Mouse (Mus musculus): ENCODE measurements at regions not wholly inside any gene's neighbourhood (a gene's known extent, or its start where the extent isn't known, plus 50 kb on each side); places are given as distances from the start of the nearest gene placed in this dataset.

- Histone ChIP-seq H3K27me3 (ENCODE audit: low read depth, poor library complexity, severe bottlenecking) (no peaks in the 10 kb centered on the region), H3K4me3 (no peak overlapping the region), H3K36me3 (no peaks in the 10 kb centered on the region), H3K9me3 (replicated peaks) (no peaks in the 10 kb centered on the region), H3K27ac (no peak overlapping the region), H3K4me1 (peaks cover 11% of the 10 kb centered on the region)
- 87% methylated on average over 6 of the region's 6 CpGs for WGBS
- no peak for DNase-seq (ENCODE audit: low spot score)
Observed at GRCm38 (mm10) chr9:101507023-101507690, 255.6 kb upstream of the Ppp2r3a start.

GRCm38 (mm10) chr9:101501706-101502465 lies 250.3 kb upstream of the Ppp2r3a start:
- H3K4me3 ChIP-seq, result no peak overlapping the region
- WGBS, result 80% methylated on average over 16 of the region's 16 CpGs
- H3K27me3 ChIP-seq (ENCODE audit: low read depth, poor library complexity, severe bottlenecking), result no peaks in the 10 kb centered on the region
- H3K27ac ChIP-seq, result no peak overlapping the region
- DNase-seq (ENCODE audit: low spot score), result no peak
- peaks cover 11% of the 10 kb centered on the region for H3K4me1 ChIP-seq
- no peaks in the 10 kb centered on the region for H3K36me3 ChIP-seq
- no peaks in the 10 kb centered on the region for H3K9me3 ChIP-seq (replicated peaks)

- no peak overlapping the region for H3K27ac ChIP-seq
- H3K4me1 ChIP-seq, result peaks cover 11% of the 10 kb centered on the region
- no peaks in the 10 kb centered on the region for H3K9me3 ChIP-seq (replicated peaks)
- DNase-seq (ENCODE audit: low spot score), result no peak
- no peaks in the 10 kb centered on the region for H3K27me3 ChIP-seq (ENCODE audit: low read depth, poor library complexity, severe bottlenecking)
- H3K4me3 ChIP-seq, result no peak overlapping the region
- H3K36me3 ChIP-seq, result no peaks in the 10 kb centered on the region
- WGBS, result 87% methylated on average over 3 of the region's 3 CpGs
Observed at GRCm38 (mm10) chr9:101501036-101501435, 249.4 kb upstream of the Ppp2r3a start.

- 90% methylated on average over 5 of the region's 5 CpGs for WGBS
- H3K4me1 ChIP-seq, result peaks cover 9% of the 10 kb centered on the region
- no peaks in the 10 kb centered on the region for H3K36me3 ChIP-seq
- H3K4me3 ChIP-seq, result no peak overlapping the region
- H3K9me3 ChIP-seq (replicated peaks), result no peaks in the 10 kb centered on the region
- no peak overlapping the region for H3K27ac ChIP-seq
- DNase-seq (ENCODE audit: low spot score), result no peak
- H3K27me3 ChIP-seq (ENCODE audit: low read depth, poor library complexity, severe bottlenecking), result no peaks in the 10 kb centered on the region
Observed at GRCm38 (mm10) chr9:101498721-101499120, 247.1 kb upstream of the Ppp2r3a start.

- no peak overlapping the region for H3K27ac ChIP-seq
- no peaks in the 10 kb centered on the region for H3K27me3 ChIP-seq (ENCODE audit: low read depth, poor library complexity, severe bottlenecking)
- no peak for DNase-seq (ENCODE audit: low spot score)
- H3K36me3 ChIP-seq, result no peaks in the 10 kb centered on the region
- WGBS, result 85% methylated on average over 6 of the region's 6 CpGs
- H3K4me1 ChIP-seq, result no peaks in the 10 kb centered on the region
- H3K9me3 ChIP-seq (replicated peaks), result no peaks in the 10 kb centered on the region
- no peak overlapping the region for H3K4me3 ChIP-seq
Observed at GRCm38 (mm10) chr9:101495768-101496167, 244.2 kb upstream of the Ppp2r3a start.

GRCm38 (mm10) chr9:101489013-101489412 lies 237.4 kb upstream of the Ppp2r3a start:
- no peak for DNase-seq (ENCODE audit: low spot score)
- H3K4me3 ChIP-seq, result no peak overlapping the region
- no peaks in the 10 kb centered on the region for H3K36me3 ChIP-seq
- H3K9me3 ChIP-seq (replicated peaks), result no peaks in the 10 kb centered on the region
- no peak overlapping the region for H3K27ac ChIP-seq
- WGBS, result 90% methylated on average over 6 of the region's 6 CpGs
- H3K27me3 ChIP-seq (ENCODE audit: low read depth, poor library complexity, severe bottlenecking), result no peaks in the 10 kb centered on the region
- H3K4me1 ChIP-seq, result no peaks in the 10 kb centered on the region

- Histone ChIP-seq H3K4me3 (no peak overlapping the region), H3K36me3 (no peaks in the 10 kb centered on the region), H3K4me1 (no peaks in the 10 kb centered on the region), H3K27me3 (ENCODE audit: low read depth, poor library complexity, severe bottlenecking) (no peaks in the 10 kb centered on the region), H3K27ac (no peak overlapping the region), H3K9me3 (replicated peaks) (no peaks in the 10 kb centered on the region)
- 67% methylated on average over 3 of the region's 3 CpGs for WGBS
- no peak for DNase-seq (ENCODE audit: low spot score)
Observed at GRCm38 (mm10) chr9:101476223-101476622, 224.6 kb upstream of the Ppp2r3a start.

- no peaks in the 10 kb centered on the region for H3K9me3 ChIP-seq (replicated peaks)
- H3K4me3 ChIP-seq, result no peak overlapping the region
- no peak for DNase-seq (ENCODE audit: low spot score)
- WGBS, result 86% methylated on average over 4 of the region's 4 CpGs
- H3K4me1 ChIP-seq, result no peaks in the 10 kb centered on the region
- no peak overlapping the region for H3K27ac ChIP-seq
- no peaks in the 10 kb centered on the region for H3K36me3 ChIP-seq
- H3K27me3 ChIP-seq (ENCODE audit: low read depth, poor library complexity, severe bottlenecking), result no peaks in the 10 kb centered on the region
Observed at GRCm38 (mm10) chr9:101473074-101473461, 221.5 kb upstream of the Ppp2r3a start.

GRCm38 (mm10) chr9:101472101-101473073 lies 220.8 kb upstream of the Ppp2r3a start:
- H3K4me3 ChIP-seq, result no peak overlapping the region
- no peak overlapping the region for H3K27ac ChIP-seq

GRCm38 (mm10) chr9:101471665-101472064 lies 220.1 kb upstream of the Ppp2r3a start:
- Histone ChIP-seq H3K4me1 (no peaks in the 10 kb centered on the region), H3K36me3 (no peaks in the 10 kb centered on the region), H3K27me3 (ENCODE audit: low read depth, poor library complexity, severe bottlenecking) (no peaks in the 10 kb centered on the region), H3K9me3 (replicated peaks) (no peaks in the 10 kb centered on the region), H3K4me3 (no peak overlapping the region), H3K27ac (no peak overlapping the region)
- no peak for DNase-seq (ENCODE audit: low spot score)
- 85% methylated on average over 3 of the region's 3 CpGs for WGBS

More at GRCm38 (mm10) chr9:101472101-101473073, 220.8 kb upstream of the Ppp2r3a start:
- WGBS, result 73% methylated on average over 8 of the region's 8 CpGs
- H3K9me3 ChIP-seq (replicated peaks), result no peaks in the 10 kb centered on the region
- no peaks in the 10 kb centered on the region for H3K4me1 ChIP-seq
- H3K27me3 ChIP-seq (ENCODE audit: low read depth, poor library complexity, severe bottlenecking), result no peaks in the 10 kb centered on the region
- no peaks in the 10 kb centered on the region for H3K36me3 ChIP-seq
- DNase-seq (ENCODE audit: low spot score), result no peak

GRCm38 (mm10) chr9:101469756-101470155 lies 218.2 kb upstream of the Ppp2r3a start:
- Histone ChIP-seq H3K4me1 (no peaks in the 10 kb centered on the region), H3K27ac (no peak overlapping the region), H3K4me3 (no peak overlapping the region), H3K36me3 (no peaks in the 10 kb centered on the region), H3K9me3 (replicated peaks) (no peaks in the 10 kb centered on the region), H3K27me3 (ENCODE audit: low read depth, poor library complexity, severe bottlenecking) (0 out of 2 replicates have a peak, but pooled peaks cover 4% of the 10 kb centered on the region)
- 87% methylated on average over 3 of the region's 3 CpGs for WGBS
- no peak for DNase-seq (ENCODE audit: low spot score)

- H3K27me3 ChIP-seq (ENCODE audit: low read depth, poor library complexity, severe bottlenecking), result peaks cover 42% of the 10 kb centered on the region
- H3K4me1 ChIP-seq, result peaks cover 4% of the 10 kb centered on the region; the same call in 1 of the 2 replicates
- WGBS, result 80% methylated on average over 18 of the region's 18 CpGs
- H3K9me3 ChIP-seq (replicated peaks), result no peaks in the 10 kb centered on the region
- no peak overlapping the region for H3K27ac ChIP-seq
- H3K4me3 ChIP-seq, result no peak overlapping the region
- H3K36me3 ChIP-seq, result no peaks in the 10 kb centered on the region
- DNase-seq (ENCODE audit: low spot score), result no peak
Observed at GRCm38 (mm10) chr9:101464727-101465427, 213.3 kb upstream of the Ppp2r3a start.
